Mouse (Mus musculus) C2C12 (cell line): ENCODE measurements around the gene Ap3b2.

ENCODE experiments used
- CEBPB ChIP-seq: IDR thresholded peaks from one replicate; pipeline ENCODE4 v1.6.1; 2011; ENCODE audit warnings: low read depth, mild to moderate bottlenecking, control low read depth, moderate library complexity
- CTCF ChIP-seq: IDR thresholded peaks from one replicate; pipeline ENCODE4 v1.5.1; 2011; ENCODE audit not compliant: control insufficient read depth, insufficient read depth, insufficient read length
- FOSL1 ChIP-seq: IDR thresholded peaks from one replicate; pipeline ENCODE4 v1.8.0; 2011; ENCODE audit warnings: mild to moderate bottlenecking, low read length; ENCODE audit not compliant: poor library complexity, insufficient read depth, severe bottlenecking
- MAX ChIP-seq: IDR thresholded peaks from one replicate; pipeline ENCODE4 v1.6.1; 2011; ENCODE audit warnings: mild to moderate bottlenecking, control low read depth
- USF1 ChIP-seq: IDR thresholded peaks from one replicate; pipeline ENCODE4 v1.6.1; 2011; ENCODE audit warnings: low read depth, mild to moderate bottlenecking, control low read depth, moderate library complexity

GRCm38 (mm10) chr7:81514906-81515590 is 21.3 kb upstream of the Ap3b2 start:
- TF ChIP-seq CEBPB (no peak), CTCF (no peak), FOSL1 (no peak), MAX (no peak), USF1 (no peak)
